Mouse (Mus musculus): ENCODE measurements around the gene Klhl40. TPM values are rescaled to one million over a fixed set of nuclear protein-coding genes. Genes with fewer than 3 reads are reported as not detected.
A peak's percentile ranks its signal among the peaks of the same experiment; 100 is the strongest.

The Klhl40 gene
- polyA plus RNA-seq, 1 experiment from 2014 or later = 0.38 TPM

- WGBS = 69% methylated on average over 10 of the region's 10 CpGs
- H3K27me3 ChIP-seq (ENCODE audit: insufficient read depth, poor library complexity, severe bottlenecking) = no peaks in the 10 kb centered on the region
- H3K27ac ChIP-seq = peak overlapping the region; percentile 97
- H3K4me1 ChIP-seq = peaks cover 44% of the 10 kb centered on the region
- no peaks in the 10 kb centered on the region for H3K9me3 ChIP-seq
- DNase-seq (ENCODE audit: low spot score) = peak; percentile 75
- peak overlapping the region; percentile 82 for H3K4me3 ChIP-seq
- H3K36me3 ChIP-seq = peaks cover 53% of the 10 kb centered on the region
Observed at GRCm38 (mm10) chr9:121761091-121761665, 16.2 kb upstream of the Klhl40 start.

- Histone ChIP-seq H3K4me3 (0 out of 2 replicates have a peak overlapping the region, but pooled peaks have one; percentile 12), H3K27me3 (ENCODE audit: insufficient read depth, poor library complexity, severe bottlenecking) (no peaks in the 10 kb centered on the region), H3K36me3 (peaks cover 55% of the 10 kb centered on the region), H3K9me3 (no peaks in the 10 kb centered on the region), H3K4me1 (peaks cover 44% of the 10 kb centered on the region), H3K27ac (peak overlapping the region; percentile 97)
- 67% methylated on average over 8 of the region's 8 CpGs for WGBS
- no peak for DNase-seq (ENCODE audit: low spot score)
Observed at GRCm38 (mm10) chr9:121761787-121762186, 15.6 kb upstream of the Klhl40 start.

GRCm38 (mm10) chr9:121762248-121762647 lies 15.2 kb upstream of the Klhl40 start:
- WGBS = 88% methylated on average over 10 of the region's 10 CpGs
- Histone ChIP-seq H3K9me3 (no peaks in the 10 kb centered on the region), H3K36me3 (peaks cover 58% of the 10 kb centered on the region), H3K4me3 (0 out of 2 replicates have a peak overlapping the region, but pooled peaks have one; percentile 12), H3K27me3 (ENCODE audit: insufficient read depth, poor library complexity, severe bottlenecking) (no peaks in the 10 kb centered on the region), H3K4me1 (peaks cover 44% of the 10 kb centered on the region), H3K27ac (0 out of 2 replicates have a peak overlapping the region, but pooled peaks have one; percentile 97)
- no peak for DNase-seq (ENCODE audit: low spot score)

DNA sequence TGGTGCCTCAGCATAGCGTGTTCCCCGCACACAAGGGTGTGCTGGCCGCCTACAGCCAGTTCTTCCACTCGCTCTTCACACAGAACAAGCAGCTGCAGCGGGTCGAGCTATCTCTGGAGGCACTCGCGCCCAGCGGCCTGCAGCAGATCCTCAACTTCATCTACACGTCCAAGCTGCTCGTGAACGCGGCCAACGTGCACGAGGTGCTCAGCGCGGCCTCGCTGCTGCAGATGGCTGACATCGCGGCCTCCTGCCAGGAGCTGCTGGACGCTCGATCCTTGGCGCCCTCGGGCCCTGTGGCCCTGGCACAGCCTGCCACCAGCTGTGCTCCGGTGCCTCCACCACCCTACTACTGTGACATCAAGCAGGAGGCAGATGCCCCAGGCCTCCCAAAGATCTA lies 14.6 kb upstream of the Klhl40 start:
- H3K36me3 ChIP-seq = peaks cover 61% of the 10 kb centered on the region
- H3K4me1 ChIP-seq = peaks cover 42% of the 10 kb centered on the region
- no peaks in the 10 kb centered on the region for H3K9me3 ChIP-seq
- no peak overlapping the region for H3K4me3 ChIP-seq
- H3K27me3 ChIP-seq (ENCODE audit: insufficient read depth, poor library complexity, severe bottlenecking) = no peaks in the 10 kb centered on the region
- no peak for DNase-seq (ENCODE audit: low spot score)
- H3K27ac ChIP-seq = no peak overlapping the region
- WGBS = 88% methylated on average over 25 of the region's 25 CpGs

DNA sequence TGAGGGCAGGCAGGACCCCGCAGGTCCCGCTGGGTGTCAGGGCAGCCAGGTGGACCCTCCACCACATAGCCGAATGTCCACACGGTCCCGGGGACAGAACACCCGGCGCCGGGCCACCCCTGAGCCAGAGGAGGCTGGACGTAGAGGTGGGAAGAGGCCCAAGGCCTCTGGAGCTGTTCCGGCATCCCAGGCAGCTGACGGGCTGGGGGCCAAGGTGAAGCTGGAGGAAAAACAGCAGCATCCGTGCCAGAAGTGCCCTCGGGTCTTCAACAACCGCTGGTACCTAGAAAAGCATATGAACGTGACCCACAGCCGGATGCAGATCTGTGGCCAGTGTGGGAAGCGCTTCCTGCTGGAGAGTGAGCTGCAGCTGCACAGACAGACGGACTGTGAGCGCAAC lies 13.7 kb upstream of the Klhl40 start:
- H3K27me3 ChIP-seq (ENCODE audit: insufficient read depth, poor library complexity, severe bottlenecking) = no peaks in the 10 kb centered on the region
- H3K4me1 ChIP-seq = peaks cover 37% of the 10 kb centered on the region
- WGBS = 89% methylated on average over 19 of the region's 19 CpGs
- H3K9me3 ChIP-seq = no peaks in the 10 kb centered on the region
- no peak overlapping the region for H3K27ac ChIP-seq
- H3K36me3 ChIP-seq = peaks cover 71% of the 10 kb centered on the region
- DNase-seq (ENCODE audit: low spot score) = no peak
- no peak overlapping the region for H3K4me3 ChIP-seq

DNA sequence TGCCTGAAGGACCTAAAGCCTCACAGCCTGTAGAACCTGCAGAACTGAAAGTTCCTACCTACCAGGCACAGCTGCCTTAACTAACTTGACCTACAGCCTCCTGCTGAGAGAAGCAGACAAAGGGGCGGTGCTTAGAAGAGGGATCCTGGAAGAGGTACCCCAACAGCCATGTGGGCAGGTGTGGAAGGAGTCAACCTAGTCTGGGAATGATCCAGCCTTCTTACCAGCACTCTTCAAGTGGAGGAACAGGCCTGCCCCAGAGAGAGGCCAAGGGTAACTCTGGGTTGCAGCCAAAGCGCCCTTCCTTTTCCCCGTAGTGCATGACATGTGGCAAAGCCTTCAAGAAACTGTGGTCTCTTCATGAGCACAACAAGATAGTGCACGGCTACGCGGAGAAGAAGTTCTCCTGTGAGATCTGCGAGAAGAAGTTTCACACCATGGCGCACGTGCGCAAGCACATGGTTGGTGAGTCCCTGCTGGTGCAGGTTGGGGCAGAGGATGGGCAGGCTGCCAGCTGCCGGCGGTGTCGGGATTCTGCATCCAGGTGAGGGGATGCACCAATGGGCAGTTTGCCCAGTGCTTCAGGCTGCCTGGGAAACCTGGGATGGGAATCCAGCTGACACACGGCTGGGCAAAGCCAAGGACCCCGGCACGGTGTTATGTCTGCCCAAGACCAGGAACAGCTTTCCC lies 12.1 kb upstream of the Klhl40 start:
- Histone ChIP-seq H3K36me3 (peaks cover 74% of the 10 kb centered on the region), H3K27me3 (ENCODE audit: insufficient read depth, poor library complexity, severe bottlenecking) (no peaks in the 10 kb centered on the region)

DNA sequence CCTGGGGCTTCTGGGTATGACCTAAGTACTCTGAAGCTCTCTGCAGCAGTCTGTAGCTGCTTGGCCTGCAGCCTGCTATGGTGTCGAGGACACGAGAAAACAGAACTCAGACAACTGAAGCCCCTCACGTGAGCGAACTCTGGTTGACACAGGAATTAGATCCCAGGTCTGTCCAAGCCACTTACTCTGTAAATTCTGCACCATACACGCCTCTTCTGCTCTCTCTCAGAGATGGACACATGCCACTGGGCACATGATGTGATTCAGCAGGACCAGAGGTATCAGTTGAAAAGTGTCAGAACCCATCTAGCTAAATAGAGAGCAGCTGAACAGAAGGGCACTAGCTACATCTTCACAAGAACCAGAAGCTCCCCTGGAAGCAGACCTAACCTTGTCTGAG lies 5.0 kb upstream of the Klhl40 start:
- no peak overlapping the region for H3K27ac ChIP-seq
- no peak for DNase-seq (ENCODE audit: low spot score)
- H3K36me3 ChIP-seq = peaks cover 16% of the 10 kb centered on the region
- WGBS = 71% methylated on average over 5 of the region's 5 CpGs
- peaks cover 24% of the 10 kb centered on the region for H3K27me3 ChIP-seq (ENCODE audit: insufficient read depth, poor library complexity, severe bottlenecking)
- no peaks in the 10 kb centered on the region for H3K9me3 ChIP-seq
- peaks cover 17% of the 10 kb centered on the region for H3K4me1 ChIP-seq
- no peak overlapping the region for H3K4me3 ChIP-seq

More for the DNA sequence above, 12.1 kb upstream of the Klhl40 start:
- DNase-seq (ENCODE audit: low spot score) = no peak
- H3K9me3 ChIP-seq = no peaks in the 10 kb centered on the region
- H3K4me3 ChIP-seq = no peak overlapping the region
- WGBS = 90% methylated on average over 16 of the region's 16 CpGs
- H3K27ac ChIP-seq = 0 out of 2 replicates have a peak overlapping the region, but pooled peaks have one; percentile 22
- peaks cover 28% of the 10 kb centered on the region for H3K4me1 ChIP-seq

GRCm38 (mm10) chr9:121775951-121776350 lies 1.5 kb upstream of the Klhl40 start:
- no peak overlapping the region for H3K27ac ChIP-seq
- H3K4me3 ChIP-seq = no peak overlapping the region
- H3K4me1 ChIP-seq = peaks cover 21% of the 10 kb centered on the region
- peaks cover 59% of the 10 kb centered on the region for H3K27me3 ChIP-seq (ENCODE audit: insufficient read depth, poor library complexity, severe bottlenecking)
- H3K9me3 ChIP-seq = no peaks in the 10 kb centered on the region
- 79% methylated on average over 10 of the region's 10 CpGs for WGBS
- no peaks in the 10 kb centered on the region for H3K36me3 ChIP-seq
- DNase-seq (ENCODE audit: low spot score) = no peak

DNA sequence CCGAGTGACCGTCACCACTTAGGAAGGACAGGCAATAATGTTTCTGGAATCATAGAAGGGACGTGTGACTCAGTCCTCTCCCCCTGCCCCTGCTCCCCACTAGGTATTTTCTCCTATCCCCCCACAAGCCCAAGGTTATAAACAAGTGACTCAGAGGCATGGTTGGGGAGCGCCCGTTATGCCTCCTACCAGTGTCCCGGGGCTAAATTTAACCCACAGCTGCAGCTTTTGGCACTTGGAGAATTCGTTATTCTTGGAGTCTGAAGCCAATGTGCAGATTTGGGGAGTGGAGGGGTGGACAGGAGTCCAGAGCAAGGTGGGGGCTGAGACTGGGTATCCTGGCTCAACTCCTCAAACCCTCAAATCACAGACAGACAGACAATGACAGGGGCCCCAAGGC lies 896 bp upstream of the Klhl40 start:
- H3K36me3 ChIP-seq = no peaks in the 10 kb centered on the region
- DNase-seq (ENCODE audit: low spot score) = no peak
- no peak overlapping the region for H3K4me3 ChIP-seq
- 64% methylated on average over 7 of the region's 7 CpGs for WGBS
- peaks cover 21% of the 10 kb centered on the region for H3K4me1 ChIP-seq
- H3K9me3 ChIP-seq = no peaks in the 10 kb centered on the region
- H3K27me3 ChIP-seq (ENCODE audit: insufficient read depth, poor library complexity, severe bottlenecking) = peaks cover 59% of the 10 kb centered on the region
- H3K27ac ChIP-seq = no peak overlapping the region

GRCm38 (mm10) chr9:121778066-121778624 lies 738 bp downstream of the Klhl40 start:
- peak overlapping the region; percentile 36; the same call in 1 of the 2 replicates for H3K27ac ChIP-seq
- 13% methylated on average over 54 of the region's 54 CpGs for WGBS
- no peaks in the 10 kb centered on the region for H3K9me3 ChIP-seq
- peaks cover 62% of the 10 kb centered on the region for H3K27me3 ChIP-seq (ENCODE audit: insufficient read depth, poor library complexity, severe bottlenecking)
- H3K4me3 ChIP-seq = peak overlapping the region; percentile 58
- peaks cover 21% of the 10 kb centered on the region for H3K4me1 ChIP-seq
- no peaks in the 10 kb centered on the region for H3K36me3 ChIP-seq
- no peak for DNase-seq (ENCODE audit: low spot score)

DNA sequence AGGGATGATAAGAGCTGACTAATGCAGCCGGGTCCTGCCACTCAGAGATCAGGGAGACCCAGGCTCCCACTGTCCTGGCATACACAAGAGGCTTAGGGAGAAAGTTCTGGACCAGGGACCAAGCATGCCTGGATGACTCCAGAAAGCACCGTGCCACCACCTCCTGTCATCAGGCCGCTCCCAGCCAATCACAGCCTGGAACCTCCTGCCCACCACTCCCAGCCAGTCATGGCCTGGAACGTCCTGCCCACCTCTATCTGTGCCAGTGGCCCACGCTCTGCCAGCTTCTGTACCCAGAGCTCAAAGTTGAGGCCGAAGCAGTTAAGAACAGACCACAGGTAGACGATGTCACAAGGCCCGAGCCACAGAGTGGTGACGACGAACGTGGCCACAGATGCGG lies 7.4 kb downstream of the Klhl40 start:
- no peaks in the 10 kb centered on the region for H3K36me3 ChIP-seq
- no peak for DNase-seq (ENCODE audit: low spot score)
- no peaks in the 10 kb centered on the region for H3K9me3 ChIP-seq
- no peaks in the 10 kb centered on the region for H3K4me1 ChIP-seq
- peaks cover 56% of the 10 kb centered on the region for H3K27me3 ChIP-seq (ENCODE audit: insufficient read depth, poor library complexity, severe bottlenecking)
- no peak overlapping the region for H3K4me3 ChIP-seq
- no peak overlapping the region for H3K27ac ChIP-seq
- WGBS = 83% methylated on average over 12 of the region's 12 CpGs

DNA sequence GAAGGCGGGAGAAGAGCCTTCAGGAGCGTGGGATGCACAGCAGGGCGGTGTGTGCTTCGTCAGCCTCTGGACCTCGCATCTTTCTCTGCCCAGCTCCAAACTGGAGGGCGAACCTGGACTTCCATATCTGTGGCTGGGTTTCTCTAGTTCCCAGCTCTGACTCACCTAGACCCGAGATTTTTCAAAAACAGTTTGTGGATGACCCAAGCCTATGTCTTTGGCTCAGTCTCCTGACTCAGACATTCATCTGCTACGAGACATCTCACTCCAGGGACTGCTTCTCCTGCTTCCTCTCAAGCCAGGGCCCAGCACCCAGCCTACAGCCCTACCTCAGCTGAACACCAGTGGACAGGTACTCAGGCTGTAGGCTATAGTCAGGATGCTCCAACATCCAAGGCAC lies 7.9 kb downstream of the Klhl40 start:
- no peak overlapping the region for H3K4me3 ChIP-seq
- DNase-seq (ENCODE audit: low spot score) = no peak
- H3K4me1 ChIP-seq = no peaks in the 10 kb centered on the region
- peaks cover 56% of the 10 kb centered on the region for H3K27me3 ChIP-seq (ENCODE audit: insufficient read depth, poor library complexity, severe bottlenecking)
- 79% methylated on average over 8 of the region's 8 CpGs for WGBS
- H3K27ac ChIP-seq = no peak overlapping the region
- H3K36me3 ChIP-seq = no peaks in the 10 kb centered on the region
- H3K9me3 ChIP-seq = no peaks in the 10 kb centered on the region

- H3K27ac ChIP-seq = no peak overlapping the region
- no peaks in the 10 kb centered on the region for H3K36me3 ChIP-seq
- H3K4me1 ChIP-seq = peaks cover 6% of the 10 kb centered on the region
- DNase-seq (ENCODE audit: low spot score) = no peak
- WGBS = 66% methylated on average over 2 of the region's 2 CpGs
- H3K9me3 ChIP-seq = no peaks in the 10 kb centered on the region
- peaks cover 57% of the 10 kb centered on the region for H3K27me3 ChIP-seq (ENCODE audit: insufficient read depth, poor library complexity, severe bottlenecking)
- H3K4me3 ChIP-seq = no peak overlapping the region
Observed at GRCm38 (mm10) chr9:121786359-121786758, 9.0 kb downstream of the Klhl40 start.

Data from heart, embryonic 10.5 days (tissue).